Mouse (Mus musculus) activated CD4-positive, CD25-positive, alpha-beta regulatory T cell, adult 4 months (primary cell): ENCODE results near the gene Crebrf. TPM values are rescaled to one million over a fixed set of nuclear protein-coding genes. Genes with fewer than 3 reads are reported as not detected.

Experiments
- ATAC-seq: one replicate; pipeline ENCODE4 v1.8.0; 2017
- polyA plus RNA-seq, 2 experiments: library from polyadenylated mRNA; unstranded; fragments of 100-300 nt; shearing (Covaris generic); gene quantifications; one replicate each; pipeline ENCODE4 v1.2.1; 2017

The Crebrf gene
- polyA plus RNA-seq: 10 to 100 TPM; 31.2 to 37.5 TPM

DNA sequence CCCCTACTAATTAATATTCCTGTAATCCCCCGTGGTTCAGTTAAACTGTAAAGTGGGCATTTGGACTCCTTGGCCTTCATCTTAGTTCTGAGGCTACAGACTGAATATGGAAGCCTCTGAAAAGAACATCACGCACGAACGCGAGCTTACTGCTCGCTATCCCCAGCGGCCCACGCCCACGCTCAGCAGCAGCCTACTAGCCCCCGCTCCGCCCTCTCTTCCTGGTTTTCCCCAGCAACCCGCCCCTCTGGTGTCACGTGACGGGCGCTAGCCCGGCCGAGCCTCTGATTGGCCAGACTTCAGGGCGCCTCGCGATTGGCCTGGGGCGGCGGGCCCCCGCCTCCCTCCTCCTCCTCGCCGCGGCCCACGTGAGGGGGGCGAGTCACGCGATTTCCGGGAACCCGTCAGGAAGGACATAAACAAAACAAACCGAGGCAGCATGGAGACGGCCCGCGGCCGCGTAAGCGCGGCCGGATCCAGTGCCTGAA is at the start of gene Crebrf:
Gene Crebrf (plus strand): TSS at position 380 of the 488 bp plus-strand sequence.
- peak; percentile 79 for ATAC-seq

DNA sequence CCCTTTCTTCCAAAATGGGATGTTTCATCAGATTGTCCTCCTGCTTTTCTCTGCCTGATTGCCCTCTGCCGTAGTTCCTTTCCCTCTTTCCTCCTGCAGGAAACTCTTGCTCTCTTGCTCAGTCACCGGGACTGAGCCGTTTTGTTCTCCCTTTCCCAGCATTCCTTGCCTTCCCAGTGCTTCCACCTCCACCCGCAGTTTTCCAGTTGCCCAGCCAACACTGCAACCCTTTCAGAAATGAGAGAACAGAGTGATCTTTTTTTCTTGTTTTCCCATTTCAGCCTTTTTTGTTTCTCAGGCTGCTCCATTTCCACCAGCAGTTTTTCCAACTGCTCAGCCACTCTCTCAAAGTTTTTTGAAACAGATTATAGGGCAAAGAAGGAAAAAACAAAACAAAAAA is 44.2 kb upstream of the Crebrf start:
- ATAC-seq: no peak

DNA sequence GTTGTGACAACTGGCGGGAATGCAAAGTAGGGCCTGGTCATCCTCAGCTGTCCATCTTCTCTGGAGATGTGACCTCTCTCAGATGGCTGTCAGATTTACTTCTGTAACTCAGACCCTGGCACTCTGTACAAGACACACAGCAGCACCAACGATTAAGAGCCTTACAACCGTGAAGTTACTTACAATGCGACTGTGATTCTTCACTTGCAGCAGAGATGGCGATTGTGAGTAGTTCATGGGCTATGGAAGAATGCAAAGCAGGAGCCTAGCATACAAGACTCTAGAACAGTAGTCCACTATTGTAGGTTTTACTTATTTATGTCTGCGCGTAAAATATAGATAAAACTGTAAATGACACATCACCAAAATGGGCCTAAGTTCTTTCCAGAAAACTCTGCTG is 39.6 kb upstream of the Crebrf start:
- ATAC-seq: no peak

DNA sequence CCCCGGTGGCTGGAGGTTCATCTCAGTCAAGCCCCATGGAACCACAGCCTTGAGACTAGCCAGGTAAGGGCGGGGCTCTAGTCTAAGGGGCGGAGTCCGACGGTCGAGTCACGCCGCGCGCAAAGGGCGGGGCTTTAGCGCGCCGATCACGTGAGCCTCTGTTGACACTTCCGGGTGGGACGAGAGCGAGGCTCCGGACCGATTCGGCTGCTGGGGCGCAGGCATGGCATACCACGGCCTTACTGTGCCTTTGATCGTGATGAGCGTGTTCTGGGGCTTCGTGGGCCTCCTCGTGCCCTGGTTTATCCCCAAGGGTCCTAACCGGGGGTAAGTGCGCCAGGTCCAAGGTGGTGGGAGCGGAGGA is 39.2 kb upstream of the Crebrf start:
- peak; percentile 90 for ATAC-seq

DNA sequence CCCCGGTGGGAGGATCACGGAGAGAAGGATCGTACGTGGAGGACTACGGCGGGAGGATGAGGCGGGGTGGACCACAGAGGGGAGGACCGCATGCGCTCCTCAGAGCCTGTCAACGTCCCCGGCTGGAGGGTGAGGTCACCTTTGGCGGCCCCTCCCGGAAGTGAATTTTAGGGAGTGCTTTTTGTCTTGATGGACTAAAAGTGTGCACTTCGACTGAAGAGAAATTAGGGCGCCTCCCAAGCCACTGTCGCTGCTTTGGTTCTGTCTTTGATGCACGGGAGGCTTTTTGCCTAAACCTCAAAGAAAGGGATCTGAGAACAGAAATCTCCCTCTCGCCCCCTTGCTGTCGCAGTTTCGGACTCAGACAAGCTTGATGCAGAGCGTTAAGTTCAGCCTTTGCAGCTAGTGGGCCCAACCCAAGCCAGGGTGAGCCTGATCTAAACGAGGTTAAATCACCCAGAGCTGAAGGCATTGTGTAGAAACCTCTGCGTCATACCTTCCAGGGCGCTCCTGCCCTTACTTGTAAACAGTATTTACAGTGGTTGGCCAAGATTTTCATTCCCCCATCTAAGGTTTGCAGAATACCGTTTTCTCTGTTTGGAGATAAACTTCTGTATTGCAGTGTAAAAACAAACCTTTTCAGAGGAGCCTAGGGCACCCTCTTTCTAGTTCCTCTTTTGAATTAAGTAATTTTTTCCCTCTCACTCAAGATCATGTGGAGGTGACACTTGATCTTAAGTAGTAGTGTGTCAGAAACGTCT is 38.7 kb upstream of the Crebrf start:
- peak; percentile 68 for ATAC-seq

DNA sequence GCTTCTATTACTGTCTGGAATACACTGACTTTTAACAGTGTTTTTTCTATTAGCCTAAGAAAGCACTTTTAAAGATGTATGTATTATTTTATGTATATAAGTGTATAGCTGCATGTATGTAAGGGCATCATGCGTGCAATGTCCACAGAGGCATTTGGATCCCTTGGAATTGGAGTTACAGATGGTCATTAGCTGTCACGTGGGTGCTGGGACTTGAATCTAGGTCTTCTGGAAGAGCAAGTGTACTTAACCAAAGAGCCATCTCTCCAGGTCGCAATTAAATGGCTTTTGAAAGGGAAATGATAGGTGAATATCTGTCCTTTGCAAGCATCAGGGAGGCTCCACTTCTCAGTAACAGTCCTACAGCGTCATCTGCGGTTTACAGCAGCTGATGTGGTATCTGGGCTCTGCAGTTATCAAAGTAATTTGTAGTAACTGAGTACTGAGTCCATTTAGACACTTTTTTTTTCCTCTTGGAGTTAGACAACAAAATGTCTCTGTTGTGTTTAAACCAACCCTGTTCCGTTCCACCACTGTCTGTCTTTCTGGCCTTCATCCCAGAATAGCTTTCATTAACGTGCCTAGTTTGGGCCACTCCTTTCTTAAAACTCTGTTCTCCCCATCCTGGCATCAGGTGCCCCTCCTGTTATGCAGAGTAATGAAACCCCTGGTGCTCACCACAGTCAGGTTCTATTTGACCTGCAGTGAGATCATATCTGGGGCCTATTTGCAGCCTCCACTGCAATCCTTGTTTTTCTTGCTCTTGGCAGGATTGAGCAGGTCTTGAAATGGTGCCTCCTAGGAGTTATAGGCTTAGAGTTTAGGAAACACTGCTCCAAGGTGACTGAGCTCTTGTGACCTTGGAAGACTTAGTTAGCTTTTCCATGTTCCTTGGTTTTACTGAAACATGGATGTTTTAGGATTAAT is 37.5 kb upstream of the Crebrf start:
- no peak for ATAC-seq

DNA sequence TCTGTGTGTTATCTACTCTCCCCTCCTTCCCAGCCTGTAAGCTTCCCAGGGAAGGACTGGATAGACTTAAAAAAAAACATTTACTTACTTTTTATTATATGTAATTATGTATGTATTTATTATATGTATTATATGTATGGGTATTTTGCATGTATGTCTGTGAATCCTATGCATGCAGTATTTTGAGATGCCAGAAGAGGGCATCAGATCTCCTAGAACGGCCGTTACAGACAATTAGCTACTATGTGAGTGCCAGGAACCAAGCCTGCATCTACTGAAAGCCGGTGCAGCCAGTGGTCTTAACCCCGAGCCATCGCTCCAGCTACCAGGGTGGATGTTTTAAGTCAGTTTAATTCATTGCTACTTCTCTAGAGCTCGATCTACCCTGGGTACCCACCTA is 34.2 kb upstream of the Crebrf start:
- no peak for ATAC-seq

DNA sequence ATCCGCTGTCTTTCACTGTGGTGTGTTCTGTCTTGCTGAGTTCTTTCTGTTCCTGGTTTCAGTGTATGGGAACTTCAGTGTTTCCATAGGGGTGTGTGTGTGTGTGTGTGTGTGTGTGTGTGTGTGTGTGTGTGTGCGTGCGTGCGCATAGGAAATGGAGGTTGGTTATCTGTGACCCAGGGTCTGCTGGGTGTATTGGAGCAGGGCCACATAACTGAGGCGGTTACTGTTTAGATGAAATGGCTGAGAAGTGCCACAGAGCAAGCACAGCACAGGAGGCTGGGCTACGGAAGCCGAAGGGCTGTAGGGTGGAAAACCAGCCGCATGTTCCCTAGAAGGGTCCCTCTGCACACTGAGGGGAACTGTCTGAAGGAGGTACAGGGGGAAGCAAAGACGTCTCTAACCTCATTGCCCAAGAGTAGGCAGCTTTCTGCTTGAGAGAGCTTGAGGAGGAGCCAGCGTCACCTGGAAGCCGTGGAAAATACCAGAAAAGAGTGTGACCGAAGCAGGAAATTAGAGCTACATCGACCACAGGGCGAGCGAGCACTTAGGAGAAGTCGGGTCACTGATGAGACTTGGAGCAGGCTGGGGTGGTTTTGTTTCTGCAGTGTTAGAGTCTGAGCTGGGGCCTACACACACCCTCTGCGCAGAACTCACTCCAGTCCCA is 29.0 kb upstream of the Crebrf start:
- no peak for ATAC-seq

DNA sequence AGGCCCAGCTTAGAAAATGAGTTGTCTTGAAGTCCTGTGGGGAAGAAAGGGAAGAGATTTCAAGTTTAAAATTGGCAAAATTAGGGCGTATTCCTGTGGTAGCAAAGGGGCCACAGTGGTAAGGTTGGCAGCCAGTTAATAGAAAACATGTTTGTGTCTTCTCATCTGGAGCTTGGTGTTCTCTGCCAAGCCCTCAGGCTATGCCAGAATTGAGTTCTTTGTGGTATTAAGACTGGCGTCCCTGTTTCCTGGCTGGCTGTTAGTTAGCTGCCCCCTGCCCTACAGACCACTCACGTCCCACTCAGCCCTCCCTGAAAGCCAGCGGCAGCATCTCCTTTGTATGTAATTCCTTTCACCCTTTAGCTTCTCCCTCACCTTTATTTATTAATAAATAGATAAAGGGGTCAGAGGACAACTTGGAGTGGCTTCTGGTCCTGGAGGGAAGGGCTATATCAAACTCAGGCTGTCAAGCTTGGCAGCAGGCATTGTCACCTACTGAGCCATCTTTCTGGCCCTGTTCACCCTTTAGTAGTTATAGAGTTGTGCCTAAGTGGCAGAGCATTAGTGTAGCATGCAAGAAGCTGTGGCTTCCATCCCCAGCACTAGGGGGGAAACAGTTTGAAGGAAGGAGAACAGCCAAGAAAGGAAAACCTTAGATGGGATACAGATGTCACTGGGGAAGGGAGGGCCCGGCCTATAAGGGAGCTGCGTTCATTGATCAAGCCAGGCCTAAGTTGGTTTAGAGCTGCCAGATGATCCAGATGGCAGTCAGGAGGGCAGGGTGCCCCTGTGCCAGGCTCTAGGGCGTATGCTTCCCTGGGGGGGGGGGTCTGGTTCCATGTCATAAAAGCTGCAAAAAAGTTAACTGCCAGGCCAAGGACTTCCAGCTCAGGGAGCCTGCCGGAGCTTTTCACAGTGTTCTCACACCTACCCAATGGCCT is 26.4 kb upstream of the Crebrf start:
- ATAC-seq: no peak

DNA sequence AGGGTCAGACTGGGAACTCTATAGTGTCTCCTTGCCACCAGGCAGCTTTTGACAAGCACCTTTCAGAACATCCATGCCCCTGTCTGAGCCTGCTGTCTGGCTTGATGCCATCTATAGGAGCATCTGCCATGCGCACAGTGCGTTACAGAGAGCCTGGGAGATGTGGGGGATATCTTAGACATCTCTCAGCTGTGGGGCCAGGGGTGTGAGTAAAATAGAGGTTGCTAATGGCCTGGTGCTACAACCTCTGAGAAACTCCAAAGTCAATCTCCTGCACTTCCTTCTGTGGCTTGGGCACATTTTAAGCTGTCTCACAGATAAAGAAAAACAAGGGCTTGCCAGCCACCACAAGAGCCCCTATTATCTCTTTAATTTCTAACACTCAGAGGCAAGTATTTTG is 25.6 kb upstream of the Crebrf start:
- ATAC-seq: no peak

DNA sequence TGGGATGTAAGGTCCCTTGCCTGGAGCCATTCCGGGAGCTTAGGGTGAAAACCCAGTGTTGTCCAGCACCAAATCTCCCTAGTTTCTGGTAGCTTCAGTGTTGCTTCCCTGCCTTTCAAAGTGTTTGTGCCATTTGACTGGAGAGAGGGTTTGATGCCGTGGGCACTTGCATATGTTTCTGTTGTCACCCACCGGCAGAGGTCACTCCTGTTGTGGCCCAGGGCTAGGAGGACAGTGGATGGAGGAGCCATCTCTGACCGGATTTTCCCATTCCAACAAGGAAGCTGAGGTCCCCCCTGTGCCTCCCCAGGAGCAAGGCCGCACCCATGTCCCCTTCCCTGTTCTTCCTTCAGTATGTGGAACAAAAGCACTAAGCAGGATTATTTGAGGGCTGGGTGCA is 25.2 kb upstream of the Crebrf start:
- ATAC-seq: no peak

DNA sequence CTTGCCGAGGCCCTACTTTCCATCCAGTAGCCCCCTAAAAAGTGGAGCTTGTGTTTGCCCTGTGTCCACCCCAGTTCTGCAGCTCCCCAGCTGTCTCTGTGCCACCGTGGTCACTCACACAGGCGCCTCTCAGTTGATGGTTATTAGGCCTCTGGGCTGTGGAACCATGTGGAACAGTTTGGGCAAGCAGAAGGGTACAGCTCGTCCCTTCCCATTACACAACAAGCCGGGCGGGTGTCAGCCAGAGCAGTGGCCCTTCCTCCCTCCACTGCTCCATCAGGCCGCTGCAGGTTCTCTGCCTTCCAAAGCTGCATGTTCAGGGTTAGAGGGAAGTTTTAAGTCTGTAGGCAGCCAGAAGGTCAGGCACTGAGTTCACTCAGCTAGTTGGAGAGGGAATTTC is 24.3 kb upstream of the Crebrf start:
- no peak for ATAC-seq

DNA sequence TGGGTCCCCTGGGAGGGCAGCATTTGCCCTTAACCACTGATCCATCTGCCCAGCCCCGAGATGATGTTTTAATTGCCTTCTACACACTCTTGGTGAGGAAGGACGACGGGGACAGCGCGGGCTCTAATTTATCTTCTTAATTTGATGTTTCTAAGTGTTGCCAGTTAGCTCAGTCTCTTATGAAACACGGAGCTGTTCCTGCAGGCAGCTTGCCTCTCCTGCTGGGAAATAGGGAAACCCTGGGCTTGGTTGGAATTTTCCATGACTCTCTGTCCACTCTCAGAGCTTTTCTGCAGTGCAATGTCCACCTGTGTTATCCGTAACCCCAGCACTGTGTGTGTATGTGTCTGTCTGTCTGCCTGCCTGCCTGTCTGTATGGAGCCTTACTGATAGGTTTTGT is 22.0 kb upstream of the Crebrf start:
- no peak for ATAC-seq

DNA sequence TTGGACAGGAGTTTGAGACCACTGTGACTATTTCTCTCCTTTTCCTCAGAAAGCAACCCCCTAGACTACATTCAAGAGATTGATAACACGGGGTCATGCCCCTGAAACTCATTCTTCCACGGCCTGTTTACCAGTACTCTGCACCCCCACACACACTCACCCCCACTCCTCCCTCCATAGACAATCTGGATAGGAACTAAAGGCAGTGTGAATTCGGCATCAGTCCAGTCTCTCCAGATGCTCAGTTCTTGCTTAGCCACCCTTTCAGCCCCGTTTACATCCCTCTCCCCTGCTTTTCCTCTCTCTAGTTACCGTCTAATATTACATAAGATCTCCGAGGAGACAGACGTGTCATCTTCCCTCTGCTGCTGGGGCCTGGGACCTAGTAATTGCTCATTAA is 21.3 kb upstream of the Crebrf start:
- ATAC-seq: no peak

DNA sequence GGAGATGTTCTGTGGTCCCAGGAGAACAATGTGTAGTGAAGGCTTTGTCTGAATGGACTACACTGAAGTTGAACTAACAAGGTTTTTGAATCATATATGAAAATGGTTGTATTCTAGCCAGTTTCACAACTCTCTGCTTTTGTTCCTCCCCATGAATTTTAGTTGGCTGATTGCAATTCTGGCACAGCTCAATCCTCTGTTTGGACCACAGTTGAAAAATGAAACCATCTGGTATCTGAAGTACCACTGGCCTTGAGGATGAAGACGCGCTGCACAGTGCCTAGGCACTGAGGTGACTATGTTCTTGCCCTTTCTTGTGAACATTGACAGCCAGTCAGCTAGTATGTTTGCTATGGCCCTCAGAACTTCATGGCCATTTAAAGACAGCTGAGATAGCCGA is 20.3 kb upstream of the Crebrf start:
- no peak for ATAC-seq

DNA sequence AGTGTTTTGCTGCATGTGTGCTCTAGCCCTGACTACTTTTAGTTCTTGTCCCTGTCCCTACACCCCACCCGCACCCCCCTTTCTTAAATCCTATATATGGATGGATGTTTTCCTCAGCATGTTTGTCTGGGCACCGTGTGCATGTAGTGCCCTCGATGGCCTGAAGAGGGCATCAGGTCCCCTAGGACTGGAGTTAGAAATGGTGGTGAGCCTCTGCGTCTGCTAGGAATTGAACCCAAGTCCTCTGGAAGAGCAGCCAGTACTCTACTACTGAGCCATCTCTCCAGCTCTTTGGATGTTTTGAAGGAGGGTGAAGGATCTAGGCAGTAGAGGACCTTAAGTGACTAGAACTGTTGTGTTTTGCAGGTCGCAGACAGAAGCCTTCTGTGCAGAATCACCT is 16.6 kb upstream of the Crebrf start:
- no peak for ATAC-seq

DNA sequence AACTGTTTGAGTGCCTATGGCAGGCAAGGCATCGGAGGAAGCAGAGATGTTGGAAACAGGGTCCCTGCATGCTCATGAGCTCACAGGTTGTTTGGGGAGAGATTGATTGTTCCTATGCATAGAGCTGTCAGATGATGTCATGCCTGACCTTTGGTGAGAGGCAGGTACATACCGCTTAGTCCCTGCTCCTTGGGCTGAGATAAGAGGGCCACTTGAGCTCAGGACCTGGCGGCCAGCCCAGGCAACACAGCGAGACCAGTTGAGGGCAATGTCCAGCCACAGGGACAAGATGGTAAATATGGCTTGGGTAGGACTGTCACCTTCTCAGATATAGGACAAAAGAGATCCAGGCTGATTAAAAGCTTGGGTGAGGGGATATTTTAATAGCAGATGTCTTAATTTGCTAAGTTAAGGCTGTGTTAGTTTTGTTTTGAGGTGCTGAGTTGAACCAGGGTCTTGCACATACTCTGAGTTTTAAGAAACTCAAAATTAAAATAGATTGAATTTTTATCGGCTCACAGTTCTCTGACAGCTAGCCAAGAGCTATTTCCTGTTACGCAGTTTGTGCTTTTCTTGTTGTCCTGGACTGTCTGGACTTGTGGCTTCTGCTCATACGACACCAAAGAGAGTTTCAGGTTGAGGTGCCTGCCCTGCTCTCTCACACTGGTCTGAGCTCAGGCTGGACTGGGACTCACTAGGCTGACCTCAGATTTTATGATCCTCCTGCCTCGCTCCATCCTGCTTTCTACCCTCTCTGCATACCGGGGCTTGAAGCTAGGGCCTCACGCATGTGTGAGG is 15.4 kb upstream of the Crebrf start:
- no peak for ATAC-seq

DNA sequence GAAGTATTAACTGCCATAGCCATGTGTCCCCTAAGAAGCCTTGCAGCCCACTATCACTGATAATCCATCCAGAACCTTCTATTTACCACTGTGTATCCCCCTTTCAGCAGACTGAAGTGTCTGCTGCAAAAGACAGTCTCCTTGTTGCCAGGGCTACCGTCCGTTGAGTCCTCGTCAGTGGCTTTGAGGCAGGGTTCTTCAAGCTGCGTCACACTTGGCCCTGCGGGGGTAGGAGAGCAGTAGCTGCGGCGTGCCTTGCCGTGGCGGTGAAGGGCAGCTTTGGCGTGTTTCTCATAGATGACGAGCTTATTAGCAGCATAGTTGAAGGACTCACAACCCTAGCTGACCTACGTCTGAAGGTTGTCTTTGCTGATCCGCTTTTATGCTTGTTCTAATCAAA is 13.9 kb upstream of the Crebrf start:
- no peak for ATAC-seq

DNA sequence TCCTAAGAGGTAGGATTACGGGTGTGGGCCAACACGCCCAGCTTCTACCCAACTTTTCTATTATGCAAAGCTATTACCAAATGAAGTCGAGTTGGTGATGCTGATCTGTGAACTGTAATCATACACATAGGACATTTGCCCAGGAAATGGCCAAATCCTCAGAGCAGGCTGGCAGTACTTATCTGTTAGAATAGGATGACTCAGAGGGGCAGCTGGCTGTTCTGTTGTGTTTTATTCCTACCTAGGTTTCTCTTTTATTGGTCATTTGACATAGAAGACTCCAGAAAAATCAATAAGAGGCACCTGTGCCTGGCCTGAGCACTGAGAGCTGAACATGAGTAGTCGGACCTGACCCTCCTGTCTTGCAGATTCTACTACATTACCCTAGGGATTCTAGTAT is 12.8 kb upstream of the Crebrf start:
- no peak for ATAC-seq

DNA sequence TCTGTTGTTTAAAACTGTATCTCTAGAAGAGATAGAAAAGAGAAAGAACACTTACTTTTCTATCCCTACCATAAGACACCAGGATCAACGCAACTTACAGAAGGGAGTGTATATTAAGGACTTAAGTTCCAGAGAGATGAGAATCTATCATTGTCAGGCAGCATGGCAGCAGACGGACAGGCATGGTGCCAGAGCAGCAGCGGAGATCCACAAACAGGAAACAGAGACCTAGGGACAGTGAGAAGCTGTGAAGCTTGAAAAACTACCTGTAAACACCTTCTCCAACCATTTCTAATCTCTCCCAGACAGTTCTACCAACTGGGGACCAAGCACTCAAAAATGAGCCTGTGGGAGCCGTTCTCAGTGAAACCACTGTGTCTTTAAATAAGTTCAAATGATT is 11.8 kb upstream of the Crebrf start:
- no peak for ATAC-seq
